Mouse (Mus musculus) E14TG2a.4 (cell line): ENCODE measurements at regions not wholly inside any gene's neighbourhood (a gene's known extent, or its start where the extent isn't known, plus 50 kb on each side); places are given as distances from the start of the nearest gene placed in this dataset.
A peak's percentile ranks its signal among the peaks of the same experiment; 100 is the strongest.

ENCODE experiments used
- CTCF ChIP-seq: conservative IDR thresholded peaks from 2 replicates; pipeline ENCODE4 v1.5.1; 2014; ENCODE audit warnings: low read length
- POU5F1 ChIP-seq: IDR thresholded peaks from 2 replicates; pipeline ENCODE4 v1.6.1; 2014; ENCODE audit warnings: low read length, borderline replicate concordance

DNA sequence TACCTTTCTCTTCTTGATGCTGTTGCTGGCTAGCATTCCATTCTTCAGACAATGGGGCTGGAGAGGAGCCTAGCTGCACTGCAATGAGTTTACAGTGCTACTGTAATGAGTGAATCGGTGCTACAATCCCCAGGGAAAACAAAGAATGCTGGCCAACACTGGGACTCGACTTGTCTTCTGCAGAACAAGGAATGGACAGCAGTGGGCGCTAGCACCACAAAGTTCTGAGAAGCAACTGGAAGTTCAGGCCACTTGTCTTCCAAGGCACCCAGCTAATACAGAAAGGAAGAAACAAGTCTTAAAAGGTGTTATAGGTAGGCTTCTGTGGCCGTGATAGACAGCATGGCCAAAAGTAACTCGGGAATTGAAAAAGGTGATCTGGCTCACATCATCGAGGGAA is 53.4 kb upstream of the Kcnma1 start:
- TF ChIP-seq CTCF (peak; percentile 93), POU5F1 (no peak)
